Mouse (Mus musculus): Measurements from ENCODE around the gene Stard3. TPM values are rescaled to one million over a fixed set of nuclear protein-coding genes. Genes with fewer than 3 reads are reported as not detected.

Stard3 gene
- polyA plus RNA-seq, 1 experiment from 2014 or later: 42.8 TPM

DNA sequence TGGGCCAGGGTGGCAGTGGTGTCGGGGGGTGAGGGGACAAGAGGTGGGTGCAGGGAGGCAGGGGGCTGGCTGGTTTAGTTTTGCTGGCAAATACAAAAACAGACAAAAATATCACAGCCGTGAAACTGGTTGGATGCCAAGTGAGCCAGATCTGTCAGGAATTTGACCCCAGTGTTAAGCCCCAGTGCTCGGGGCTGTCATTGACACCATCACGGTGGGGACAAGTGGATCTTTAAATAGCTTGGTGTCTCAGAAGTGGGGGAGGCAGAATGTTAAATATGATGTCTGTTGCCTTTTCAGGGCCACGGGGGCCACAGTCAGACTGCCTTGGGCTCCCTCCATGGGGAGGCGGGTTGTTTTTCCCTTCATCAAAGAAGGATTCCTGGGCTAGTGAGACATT is 36.1 kb downstream of the Stard3 start:
- DNase-seq (ENCODE audit: low spot score): peak; percentile 57
- no peak for TF ChIP-seq CTCF (IDR thresholded peaks at IDR 0.05; ENCODE audit: low read depth)
- Histone ChIP-seq H3K4me2 (ENCODE audit: low read length) (0 out of 2 replicates have a peak overlapping the region, but pooled peaks have one; percentile 8), H3K4me3 (replicated peaks; ENCODE audit: low read depth, low read length) (no peak overlapping the region), H3K27me3 (ENCODE audit: insufficient read depth, low read length) (no peaks in the 10 kb centered on the region), H3K36me3 (ENCODE audit: insufficient read depth, low read length) (no peaks in the 10 kb centered on the region), H3K9me3 (replicated peaks; ENCODE audit: low read length) (no peaks in the 10 kb centered on the region), H3K27ac (peak overlapping the region; percentile 57; the same call in 1 of the 2 replicates), H3K9ac (ENCODE audit: low read depth, low read length) (no peak overlapping the region), H3K4me1 (replicated peaks; ENCODE audit: insufficient read depth, low read length) (peaks cover 27% of the 10 kb centered on the region)
- ATAC-seq (replicated peaks; ENCODE audit: low FRiP score, low read depth): no peak
- 25% methylated on average over 6 of the region's 6 CpGs for WGBS

- TF ChIP-seq CTCF (IDR thresholded peaks at IDR 0.05; ENCODE audit: low read depth): no peak
- no peaks in the 10 kb centered on the region for H3K27me3 ChIP-seq (ENCODE audit: insufficient read depth, low read length)
- 25% methylated on average over 4 of the region's 4 CpGs for WGBS
- peak overlapping the region; percentile 79 for H3K27ac ChIP-seq
- ATAC-seq (replicated peaks; ENCODE audit: low FRiP score, low read depth) (no peak), DNase-seq (ENCODE audit: low spot score) (no peak)
- H3K9me3 ChIP-seq (replicated peaks; ENCODE audit: low read length): no peaks in the 10 kb centered on the region
- H3K36me3 ChIP-seq (ENCODE audit: insufficient read depth, low read length): no peaks in the 10 kb centered on the region
- no peak overlapping the region for H3K9ac ChIP-seq (ENCODE audit: low read depth, low read length)
- H3K4me1 ChIP-seq (replicated peaks; ENCODE audit: insufficient read depth, low read length): peaks cover 31% of the 10 kb centered on the region
- no peak overlapping the region for H3K4me2 ChIP-seq (ENCODE audit: low read length)
- H3K4me3 ChIP-seq (replicated peaks; ENCODE audit: low read depth, low read length): no peak overlapping the region
Observed at GRCm38 (mm10) chr11:98395041-98395440, 36.9 kb downstream of the Stard3 start.

GRCm38 (mm10) chr11:98397946-98398345 is 39.8 kb downstream of the Stard3 start:
- Histone ChIP-seq H3K9ac (ENCODE audit: low read depth, low read length) (no peak overlapping the region), H3K36me3 (ENCODE audit: insufficient read depth, low read length) (no peaks in the 10 kb centered on the region), H3K27ac (no peak overlapping the region), H3K4me2 (ENCODE audit: low read length) (no peak overlapping the region), H3K4me1 (replicated peaks; ENCODE audit: insufficient read depth, low read length) (peaks cover 23% of the 10 kb centered on the region), H3K4me3 (replicated peaks; ENCODE audit: low read depth, low read length) (no peak overlapping the region), H3K9me3 (replicated peaks; ENCODE audit: low read length) (no peaks in the 10 kb centered on the region), H3K27me3 (ENCODE audit: insufficient read depth, low read length) (no peaks in the 10 kb centered on the region)
- DNase-seq (ENCODE audit: low spot score) (no peak), ATAC-seq (replicated peaks; ENCODE audit: low FRiP score, low read depth) (no peak)
- TF ChIP-seq CTCF (IDR thresholded peaks at IDR 0.05; ENCODE audit: low read depth): no peak
- WGBS: 95% methylated on average over 7 of the region's 7 CpGs

- WGBS: under 1% methylated on average over 40 of the region's 40 CpGs
- ATAC-seq (replicated peaks; ENCODE audit: low FRiP score, low read depth) (peak; percentile 86), DNase-seq (ENCODE audit: low spot score) (peak; percentile 96)
- peaks cover 4% of the 10 kb centered on the region for H3K4me1 ChIP-seq (replicated peaks; ENCODE audit: insufficient read depth, low read length)
- H3K9ac ChIP-seq (ENCODE audit: low read depth, low read length): peak within 1 kb of the TSS; percentile 81
- no peaks in the 10 kb centered on the region for H3K36me3 ChIP-seq (ENCODE audit: insufficient read depth, low read length)
- H3K27ac ChIP-seq: peak within 1 kb of the TSS; percentile 98
- peak within 1 kb of the TSS; percentile 81 for H3K4me2 ChIP-seq (ENCODE audit: low read length)
- H3K27me3 ChIP-seq (ENCODE audit: insufficient read depth, low read length): no peaks in the 10 kb centered on the region
- peak within 1 kb of the TSS; percentile 63 for H3K4me3 ChIP-seq (replicated peaks; ENCODE audit: low read depth, low read length)
- no peak for TF ChIP-seq CTCF (IDR thresholded peaks at IDR 0.05; ENCODE audit: low read depth)
- no peaks in the 10 kb centered on the region for H3K9me3 ChIP-seq (replicated peaks; ENCODE audit: low read length)
Observed at GRCm38 (mm10) chr11:98400161-98400726, 42.1 kb downstream of the Stard3 start, which contains the start of gene Pgap3. TSS of gene Pgap3 (minus strand) at chr11:98400490.

DNA sequence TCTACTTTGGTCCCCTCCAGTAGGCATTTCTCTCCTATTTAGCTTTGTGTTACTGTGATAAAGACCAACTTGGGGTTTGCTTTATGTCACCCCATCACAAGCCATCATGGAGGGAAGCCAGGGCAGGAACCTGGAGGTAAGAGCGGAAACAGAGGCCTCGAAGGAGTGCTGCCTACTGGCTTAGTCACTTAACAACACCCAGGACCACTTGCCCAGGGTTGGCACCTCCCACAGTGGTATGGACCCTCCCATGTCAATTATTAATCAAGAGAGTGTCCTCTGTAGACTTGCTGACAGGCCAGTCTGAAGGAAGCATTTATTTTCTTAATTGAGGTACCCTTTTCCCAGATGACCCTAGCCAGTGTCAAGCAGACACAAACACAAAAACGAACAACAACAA is 42.6 kb downstream of the Stard3 start:
- TF ChIP-seq CTCF (IDR thresholded peaks at IDR 0.05; ENCODE audit: low read depth): no peak
- 38% methylated on average over 3 of the region's 3 CpGs for WGBS
- Histone ChIP-seq H3K27ac (peak overlapping the region; percentile 98), H3K4me3 (replicated peaks; ENCODE audit: low read depth, low read length) (peak overlapping the region; percentile 63), H3K9me3 (replicated peaks; ENCODE audit: low read length) (no peaks in the 10 kb centered on the region), H3K4me2 (ENCODE audit: low read length) (peak overlapping the region; percentile 81), H3K36me3 (ENCODE audit: insufficient read depth, low read length) (no peaks in the 10 kb centered on the region), H3K27me3 (ENCODE audit: insufficient read depth, low read length) (no peaks in the 10 kb centered on the region), H3K4me1 (replicated peaks; ENCODE audit: insufficient read depth, low read length) (peaks cover 4% of the 10 kb centered on the region), H3K9ac (ENCODE audit: low read depth, low read length) (peak overlapping the region; percentile 81)
- peak; percentile 57; the same call in 1 of the 2 replicates for ATAC-seq (replicated peaks; ENCODE audit: low FRiP score, low read depth)
- DNase-seq (ENCODE audit: low spot score): peak; percentile 50

DNA sequence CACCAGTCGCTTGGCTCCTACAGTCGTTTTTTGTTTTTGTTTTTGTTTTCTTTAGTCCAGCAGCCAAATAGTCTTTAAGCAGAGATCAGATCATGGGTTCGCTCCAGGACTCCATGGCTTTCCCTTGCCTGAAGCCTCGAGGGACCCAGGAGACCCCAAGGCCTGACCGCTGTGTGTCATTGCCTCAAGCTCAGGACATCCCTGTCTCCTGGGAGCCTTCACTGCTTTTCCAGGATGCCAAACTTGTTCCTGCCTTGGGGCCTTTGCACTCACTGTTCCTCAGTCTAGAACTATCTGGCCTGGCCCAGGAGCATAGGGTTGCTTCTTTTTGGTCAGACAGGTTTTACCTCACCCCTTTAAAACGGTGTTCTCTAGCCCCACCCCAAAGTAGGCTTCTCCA is 48.5 kb downstream of the Stard3 start:
- Histone ChIP-seq H3K4me3 (replicated peaks; ENCODE audit: low read depth, low read length) (no peak overlapping the region), H3K9ac (ENCODE audit: low read depth, low read length) (no peak overlapping the region), H3K36me3 (ENCODE audit: insufficient read depth, low read length) (no peaks in the 10 kb centered on the region), H3K9me3 (replicated peaks; ENCODE audit: low read length) (no peaks in the 10 kb centered on the region), H3K4me2 (ENCODE audit: low read length) (no peak overlapping the region), H3K4me1 (replicated peaks; ENCODE audit: insufficient read depth, low read length) (peaks cover 14% of the 10 kb centered on the region), H3K27me3 (ENCODE audit: insufficient read depth, low read length) (no peaks in the 10 kb centered on the region), H3K27ac (no peak overlapping the region)
- TF ChIP-seq CTCF (IDR thresholded peaks at IDR 0.05; ENCODE audit: low read depth): no peak
- WGBS: 52% methylated on average over 6 of the region's 6 CpGs
- DNase-seq (ENCODE audit: low spot score) (no peak), ATAC-seq (replicated peaks; ENCODE audit: low FRiP score, low read depth) (no peak)
